Mouse (Mus musculus) lung, postnatal 0 days (tissue): ENCODE measurements around the gene St3gal5.

ENCODE experiments used
- CTCF ChIP-seq: IDR thresholded peaks from 2 replicates; pipeline ENCODE4 v1.5.1; 2016; ENCODE audit warnings: antibody characterized with exemption, mild to moderate bottlenecking
- EP300 ChIP-seq: IDR thresholded peaks from 2 replicates; pipeline ENCODE4 v1.6.1; 2016; ENCODE audit warnings: antibody characterized with exemption, mild to moderate bottlenecking, control low read depth

DNA sequence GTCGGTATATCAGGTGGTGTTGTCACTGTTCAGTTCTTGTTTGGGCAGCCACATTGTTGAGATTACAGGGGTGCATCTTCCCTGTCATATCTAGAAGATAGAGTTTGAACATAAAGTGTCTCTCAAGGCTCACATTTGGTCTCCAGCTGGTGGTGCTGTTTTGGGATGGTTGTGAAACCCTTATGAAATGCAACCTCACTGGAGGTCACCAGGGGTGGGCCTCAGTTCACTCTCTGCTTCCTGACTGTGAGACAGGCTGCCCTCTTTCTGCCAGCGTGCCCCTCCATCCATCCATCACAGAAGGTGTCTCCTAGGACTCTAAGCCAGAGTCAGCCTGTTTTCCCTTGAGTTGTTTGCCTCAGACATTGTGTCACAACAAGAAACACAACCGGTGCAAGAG, 80.0 kb downstream of the St3gal5 start:
- TF ChIP-seq CTCF = peak; percentile 13
- 0 out of 2 replicates have a peak, but pooled peaks have one; percentile 14 for TF ChIP-seq EP300
